Mouse (Mus musculus): ENCODE measurements around the gene Ncf1.

Gene Ncf1

GRCm38 (mm10) chr5:134214021-134214806 lies 15.2 kb downstream of the Ncf1 start:
- no peak for DNase-seq (ENCODE audit: extremely low spot score, low read depth, low spot score)

DNA sequence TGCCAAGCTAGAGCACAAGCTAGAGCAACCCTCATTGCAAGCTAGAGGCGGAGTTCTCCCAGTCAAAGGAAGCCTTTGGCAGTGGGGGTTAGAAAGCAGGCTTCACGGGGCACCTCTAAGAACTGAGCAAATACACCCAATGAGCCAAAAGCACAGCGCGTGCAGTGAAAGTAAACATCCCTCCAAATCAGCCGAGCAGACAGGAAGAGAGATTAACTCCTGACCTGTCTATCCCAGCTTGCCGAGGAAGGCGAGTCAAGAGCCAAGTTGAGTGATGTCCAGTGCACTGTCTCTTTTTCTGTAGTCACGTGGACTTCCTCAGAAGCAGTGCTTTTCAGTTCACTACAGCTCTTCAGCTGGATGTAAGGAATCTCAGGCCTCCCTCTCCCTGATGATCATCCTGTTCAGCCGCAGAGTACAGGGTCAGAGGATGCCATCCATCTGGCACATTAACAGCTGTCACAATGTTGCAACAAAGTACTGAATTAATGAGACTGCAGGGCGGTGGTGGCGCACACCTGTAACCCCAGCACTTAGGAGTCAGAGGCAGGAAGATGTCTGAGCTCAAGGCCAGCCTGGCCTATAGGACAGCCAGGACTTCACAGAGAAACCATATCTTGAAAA lies 19.4 kb downstream of the Ncf1 start:
- no peak for DNase-seq (ENCODE audit: extremely low spot score, low read depth, low spot score)

DNA sequence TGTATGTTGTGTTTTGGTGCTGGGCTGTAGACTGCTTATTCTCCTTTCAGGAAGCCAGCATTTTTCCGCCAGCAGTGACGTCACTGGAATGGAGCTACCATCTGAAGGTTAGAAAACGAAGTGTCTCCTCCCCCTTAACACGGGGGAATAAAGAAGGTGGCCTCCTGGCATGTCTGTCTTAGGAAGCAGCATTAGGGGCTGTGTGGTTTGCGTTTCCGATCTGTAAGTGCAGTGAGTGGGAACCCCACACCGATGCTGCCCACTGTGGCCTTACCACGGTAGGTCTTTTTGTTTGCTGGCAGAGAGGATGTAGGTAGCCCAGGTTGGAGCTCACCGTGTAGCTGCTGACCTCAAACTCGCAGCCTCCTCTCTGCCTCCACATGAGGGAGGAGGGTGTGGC lies 22.7 kb downstream of the Ncf1 start:
- no peak for DNase-seq (ENCODE audit: extremely low spot score, low read depth, low spot score)

DNA sequence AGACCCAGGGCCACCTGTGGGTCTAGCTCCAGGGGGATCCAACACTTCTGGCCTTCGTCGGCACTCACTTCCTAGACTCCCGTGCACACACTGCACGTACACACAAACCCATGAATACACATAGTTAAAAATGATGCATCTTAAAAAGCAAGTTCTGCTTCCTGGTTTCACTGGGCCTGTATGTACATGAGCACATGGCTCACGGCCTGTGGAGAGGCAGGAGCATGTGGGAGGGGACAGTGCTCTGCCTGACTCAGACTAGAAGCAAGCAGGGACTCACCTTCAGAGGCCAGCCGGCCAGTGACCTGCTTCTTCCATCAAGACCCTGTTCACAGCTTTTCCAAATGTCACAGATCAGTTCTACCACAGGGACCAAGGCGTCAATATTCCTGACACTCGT lies 35.8 kb downstream of the Ncf1 start:
- no peak for DNase-seq (ENCODE audit: extremely low spot score, low read depth, low spot score)

DNA sequence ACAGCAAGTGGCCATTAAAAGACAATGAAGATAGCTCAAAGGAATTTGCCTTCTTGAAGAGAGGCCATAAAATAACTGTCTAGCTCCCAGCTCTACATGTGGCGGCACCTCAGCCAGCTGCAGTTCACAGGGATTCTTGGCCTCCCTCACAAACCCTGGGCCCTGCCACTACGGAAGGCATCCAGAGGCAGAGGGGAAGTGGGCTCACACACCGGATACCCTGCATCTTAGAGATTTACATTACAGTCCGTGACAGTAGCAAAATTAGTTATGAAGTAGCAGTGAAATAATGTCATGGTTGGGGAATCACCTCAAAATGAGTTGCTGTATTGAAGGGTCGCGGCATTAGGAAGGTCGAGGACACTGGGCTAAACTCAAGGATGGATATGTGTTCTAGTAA lies 40.9 kb downstream of the Ncf1 start:
- DNase-seq (ENCODE audit: extremely low spot score, low read depth, low spot score) = no peak

DNA sequence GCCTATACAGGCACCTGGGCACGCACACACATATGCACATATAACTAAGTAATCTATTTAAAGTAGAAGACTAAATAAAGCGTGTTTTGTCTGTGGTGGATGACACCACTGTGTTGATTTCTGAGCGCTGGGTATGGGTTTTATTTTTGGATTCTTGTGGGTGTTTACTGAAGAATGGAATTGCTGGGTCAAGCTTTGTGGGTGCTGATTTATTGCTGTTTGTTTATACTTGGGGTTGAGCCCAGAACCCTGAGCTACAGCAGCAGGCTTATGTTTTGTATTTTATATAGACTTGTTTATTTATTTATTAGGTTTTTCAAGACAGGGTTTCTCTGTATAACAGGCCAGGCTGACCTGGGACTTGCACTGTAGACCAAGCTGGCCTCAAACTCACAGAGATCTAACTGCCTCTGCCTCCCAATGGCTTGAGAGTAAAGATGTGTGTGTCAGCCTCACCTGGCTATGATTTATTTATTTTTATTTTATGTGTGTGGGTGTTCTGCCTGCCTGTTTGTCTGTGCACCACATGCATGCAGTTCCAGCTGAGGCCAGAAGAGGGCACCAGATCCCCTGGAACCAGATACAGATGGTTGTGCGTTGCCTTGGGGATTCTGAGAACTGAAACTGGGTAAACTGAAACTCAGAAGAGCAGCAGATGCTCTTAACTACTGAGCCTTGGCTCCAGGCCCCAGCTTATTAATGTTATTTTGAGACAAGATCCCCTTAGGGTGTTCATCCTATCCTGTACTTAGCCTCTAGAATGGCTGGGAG lies 42.3 kb downstream of the Ncf1 start:
- no peak for DNase-seq (ENCODE audit: extremely low spot score, low read depth, low spot score)

DNA sequence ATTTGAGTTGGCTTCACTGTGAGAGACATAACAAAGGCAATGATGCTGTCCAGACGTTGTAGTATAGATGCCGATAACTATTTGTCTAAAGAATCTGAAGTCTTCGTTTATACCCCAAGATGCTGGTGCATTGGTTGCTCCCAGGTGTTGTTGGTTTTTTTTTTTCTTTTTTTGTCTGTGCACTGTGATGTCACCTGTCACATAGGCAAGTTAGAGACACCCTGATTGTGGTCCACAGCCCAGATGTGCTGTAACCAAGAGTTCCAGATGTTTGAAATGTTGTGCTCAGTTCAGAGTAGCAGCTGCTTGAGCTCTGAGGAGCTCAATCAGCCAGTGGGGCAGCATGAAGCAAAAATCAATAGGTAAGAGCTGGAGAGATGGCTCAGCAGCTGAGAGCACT lies 43.4 kb downstream of the Ncf1 start:
- no peak for DNase-seq (ENCODE audit: extremely low spot score, low read depth, low spot score)

GRCm38 (mm10) chr5:134183880-134184808 lies 45.3 kb downstream of the Ncf1 start, which contains the start of gene Gtf2ird2:
Gene Gtf2ird2, plus strand, starts transcription at chr5:134184019.
- peak; percentile 91 for DNase-seq (ENCODE audit: extremely low spot score, low read depth, low spot score)

DNA sequence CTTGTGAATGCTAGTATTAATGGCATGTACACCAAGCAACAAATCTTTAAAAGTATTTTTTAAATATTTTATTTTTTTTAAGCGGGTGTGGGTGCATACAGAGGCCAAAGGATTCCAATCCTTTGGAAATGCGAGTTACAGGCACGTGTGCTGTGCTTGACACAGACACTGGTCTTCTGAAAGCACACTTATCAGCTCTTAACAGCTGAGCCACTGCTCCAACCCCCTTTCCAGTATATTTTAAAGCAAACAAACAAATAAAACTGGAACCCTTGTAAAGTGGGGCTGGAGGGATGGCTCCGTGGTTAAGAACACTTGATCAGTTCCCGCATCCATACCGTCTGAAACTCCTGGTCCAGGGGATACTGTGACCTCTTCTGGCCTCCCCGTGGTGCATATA lies 46.3 kb downstream of the Ncf1 start:
- no peak for DNase-seq (ENCODE audit: extremely low spot score, low read depth, low spot score)

DNA sequence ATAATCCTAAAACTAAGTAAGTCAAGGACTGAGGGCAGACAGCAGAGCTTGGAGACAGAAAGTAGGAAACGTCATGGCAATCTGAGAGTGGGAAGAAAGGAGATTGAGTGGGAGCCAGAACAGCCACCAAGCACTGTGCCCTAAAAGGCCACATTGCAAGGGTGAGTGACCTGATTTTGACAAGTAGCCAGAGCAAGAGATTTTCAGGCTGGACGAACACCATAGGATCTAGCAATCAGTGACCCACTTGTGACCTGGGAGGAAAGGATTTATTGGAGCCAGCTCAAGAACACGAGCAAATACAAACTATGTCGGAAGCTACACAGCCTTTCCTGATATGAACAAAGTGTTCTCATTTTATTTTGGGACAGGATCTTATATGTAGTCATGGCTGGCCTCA lies 46.7 kb downstream of the Ncf1 start:
- DNase-seq (ENCODE audit: extremely low spot score, low read depth, low spot score) = no peak

- DNase-seq (ENCODE audit: extremely low spot score, low read depth, low spot score) = no peak
These were observed 47.3 kb downstream of the Ncf1 start for GRCm38 (mm10) chr5:134182172-134182571.

DNA sequence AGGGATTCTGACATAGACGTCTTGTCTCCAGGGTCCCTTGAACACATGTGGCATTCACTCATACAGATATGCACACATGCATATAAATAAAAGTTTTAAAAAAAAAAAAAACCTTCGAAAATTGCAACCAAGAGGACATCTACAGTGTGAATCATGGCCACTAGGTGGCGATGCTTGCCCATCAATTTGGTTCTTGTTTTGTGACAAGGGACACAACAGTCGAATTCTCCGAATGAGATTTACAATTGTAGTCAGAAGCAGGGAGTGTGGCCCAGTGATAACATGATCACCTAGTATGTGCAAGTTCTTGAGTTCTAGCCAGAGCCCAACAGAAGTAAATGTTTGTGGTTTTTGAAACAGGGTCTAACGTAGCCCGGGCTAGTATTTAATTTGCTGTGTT lies 49.6 kb downstream of the Ncf1 start:
- DNase-seq (ENCODE audit: extremely low spot score, low read depth, low spot score) = peak; percentile 83

DNA sequence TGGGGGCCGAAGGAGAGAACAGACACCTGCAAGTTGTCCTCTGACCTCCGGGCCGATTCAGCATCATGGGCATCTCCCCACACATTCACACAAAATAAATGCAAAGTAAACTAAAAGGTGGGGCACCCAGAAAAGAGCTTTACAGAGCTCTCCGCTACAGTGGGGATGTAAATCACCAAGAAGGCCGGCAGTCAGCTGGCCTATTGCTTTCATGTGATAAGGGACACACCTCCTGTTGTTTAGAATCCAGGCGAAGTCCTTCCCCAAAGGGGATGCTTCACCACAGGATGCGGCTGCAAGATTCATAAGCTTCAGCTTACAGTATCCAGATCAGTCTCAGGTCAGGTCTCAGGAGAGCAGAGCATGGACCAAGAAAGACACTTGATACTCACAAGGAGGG lies 50.9 kb downstream of the Ncf1 start:
- no peak for DNase-seq (ENCODE audit: extremely low spot score, low read depth, low spot score)

DNA sequence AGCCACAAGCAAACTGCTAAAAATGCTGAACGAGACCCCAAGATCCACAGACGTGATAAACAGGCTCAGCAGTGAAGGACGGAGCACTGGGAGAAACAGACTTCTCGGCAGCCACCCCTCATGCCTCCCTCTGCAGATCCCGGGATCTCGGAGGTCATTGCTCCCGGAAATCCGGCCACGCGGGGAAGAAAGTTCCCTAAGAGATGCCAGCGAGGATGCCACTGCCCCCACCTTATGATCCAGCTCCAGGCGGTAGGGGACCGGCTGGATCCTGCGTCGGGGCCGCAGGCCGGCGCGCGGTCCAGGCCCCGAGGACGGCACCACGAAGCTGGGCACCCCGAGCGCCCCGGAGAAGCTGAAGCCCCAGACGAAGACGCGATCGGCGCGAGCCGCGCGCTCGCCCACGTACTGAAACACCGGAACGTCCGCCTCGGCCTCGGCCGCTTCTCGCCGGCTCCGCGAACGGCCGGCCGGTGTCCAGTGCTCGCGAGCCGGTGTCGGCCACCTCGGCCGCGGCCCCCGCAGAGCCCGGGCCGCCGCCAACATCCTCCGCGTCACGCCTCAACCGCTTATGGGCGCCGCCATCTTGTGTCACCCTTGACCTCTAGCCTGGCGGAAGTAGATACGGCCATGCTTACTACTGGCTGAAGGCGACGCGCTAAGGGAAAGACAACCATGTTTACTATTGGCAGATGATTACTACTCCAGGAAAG lies 53.1 kb downstream of the Ncf1 start, which contains the start of gene Rcc1l:
TSS of gene Rcc1l (minus strand) at position 606 of the 713 bp plus-strand sequence.
- DNase-seq (ENCODE audit: extremely low spot score, low read depth, low spot score) = peak; percentile 60

GRCm38 (mm10) chr5:134175696-134176095 lies 53.7 kb downstream of the Ncf1 start:
- DNase-seq (ENCODE audit: extremely low spot score, low read depth, low spot score) = no peak

DNA sequence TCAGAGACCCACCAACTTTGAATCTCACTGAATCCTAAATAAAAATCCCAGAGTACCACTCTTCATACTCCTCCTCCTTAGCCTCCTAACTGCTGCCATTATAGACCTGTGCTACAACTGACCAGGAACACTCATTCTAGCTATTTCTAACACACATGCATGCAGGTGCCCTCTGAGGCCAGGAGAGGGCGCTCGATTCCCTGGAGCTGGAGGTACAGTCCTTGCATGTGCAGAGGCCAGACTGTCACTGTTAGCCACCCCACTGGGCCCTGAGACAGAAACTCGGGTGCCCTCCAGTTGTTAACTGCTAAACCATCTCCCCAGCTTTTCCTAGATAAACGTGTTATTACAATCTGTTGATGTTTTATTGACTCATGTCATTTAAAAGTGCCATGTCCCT lies 56.2 kb downstream of the Ncf1 start:
- no peak for DNase-seq (ENCODE audit: extremely low spot score, low read depth, low spot score)

- no peak for DNase-seq (ENCODE audit: extremely low spot score, low read depth, low spot score)
These were observed 59.3 kb downstream of the Ncf1 start for GRCm38 (mm10) chr5:134170167-134170566.

Data from hindlimb bud, embryonic 11.5 days (tissue).